Mouse (Mus musculus) ovary, postnatal 10 days (tissue): ENCODE results near the gene Nsg1.

Experiments used
- DNase-seq: peaks from one replicate; pipeline ENCODE4 v3.0.0; 2022; ENCODE audit warnings: low spot score

The Nsg1 gene

DNA sequence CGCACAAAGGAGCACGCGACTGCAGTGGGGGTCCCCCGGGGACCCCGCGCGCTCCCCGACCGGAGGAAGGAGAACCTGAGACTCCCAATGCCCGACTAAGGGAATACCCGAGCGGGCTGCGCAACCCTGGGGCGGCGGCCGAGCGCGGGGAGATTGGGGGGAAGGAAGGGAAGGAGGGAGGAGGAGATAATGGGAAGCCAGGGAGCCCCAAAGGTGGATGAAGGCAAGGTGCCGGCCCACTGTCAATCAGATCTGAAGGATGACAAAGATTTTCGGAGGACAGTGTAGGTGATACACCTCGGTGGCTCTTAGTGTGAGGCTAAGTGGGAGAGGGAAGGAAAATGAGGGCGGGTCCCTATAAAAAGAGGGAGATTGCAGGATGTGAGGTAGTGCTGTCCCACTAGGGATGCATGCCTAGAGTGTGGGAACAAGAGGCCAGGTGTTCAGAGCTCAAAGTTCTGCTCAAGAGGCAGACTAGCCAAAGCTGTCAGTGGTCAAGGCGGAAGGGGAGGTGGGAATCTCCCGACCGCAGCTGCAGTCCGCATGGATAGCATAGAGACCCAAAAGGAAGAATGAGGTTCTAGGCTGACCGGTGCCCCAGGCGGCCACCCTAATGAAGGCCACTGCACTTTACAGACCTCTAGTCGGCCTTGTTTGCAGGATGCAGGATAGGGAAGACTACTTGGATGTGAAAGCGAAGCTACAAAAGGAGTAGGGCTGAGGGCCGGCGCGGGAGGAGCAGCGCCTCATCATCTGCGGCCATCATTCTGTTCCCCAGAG is at the start of gene Nsg1:
Gene Nsg1, minus strand, starts transcription at position 274 of the 780 bp plus-strand sequence.
- DNase-seq = peak; percentile 13

DNA sequence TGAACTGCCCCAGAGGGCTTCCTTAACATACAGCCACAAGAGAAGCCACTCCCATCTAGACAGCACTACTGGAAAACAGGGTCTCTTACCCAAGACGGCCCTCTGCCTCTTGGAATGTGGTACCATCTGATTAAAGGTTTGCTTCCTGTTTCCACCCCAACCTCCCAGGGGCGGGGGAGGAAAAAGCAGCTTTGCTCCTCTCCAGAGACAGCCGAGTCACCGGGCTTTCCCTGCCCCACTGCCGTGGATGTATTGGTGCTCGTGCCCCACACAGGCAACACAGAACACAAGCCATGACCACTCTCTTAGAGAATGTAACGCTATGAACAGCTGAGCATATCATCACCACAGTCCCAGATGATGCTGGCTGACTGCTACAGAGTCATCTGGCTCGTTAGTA is 49.3 kb upstream of the Nsg1 start:
- no peak for DNase-seq

DNA sequence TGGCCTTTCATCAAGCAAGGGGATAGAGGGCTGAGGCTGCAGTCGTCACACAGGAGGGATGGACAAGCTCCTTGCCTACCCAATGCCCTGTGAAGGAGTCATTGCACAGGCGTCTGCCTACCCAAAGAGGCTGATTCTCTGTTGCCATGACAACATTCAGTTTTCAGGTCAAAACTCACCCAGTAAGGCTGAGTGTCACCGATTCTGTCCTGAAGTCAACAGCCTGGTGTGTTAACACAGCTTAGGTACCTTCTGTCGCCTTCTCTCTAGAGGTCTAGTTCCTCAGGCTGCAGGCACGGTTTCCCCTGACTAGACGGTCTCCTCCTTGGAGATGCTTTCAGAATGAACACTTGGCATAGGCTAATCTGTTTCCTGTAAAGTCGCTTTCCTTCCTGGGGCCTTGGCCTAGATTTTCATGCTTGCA is 45.6 kb upstream of the Nsg1 start:
- no peak for DNase-seq

DNA sequence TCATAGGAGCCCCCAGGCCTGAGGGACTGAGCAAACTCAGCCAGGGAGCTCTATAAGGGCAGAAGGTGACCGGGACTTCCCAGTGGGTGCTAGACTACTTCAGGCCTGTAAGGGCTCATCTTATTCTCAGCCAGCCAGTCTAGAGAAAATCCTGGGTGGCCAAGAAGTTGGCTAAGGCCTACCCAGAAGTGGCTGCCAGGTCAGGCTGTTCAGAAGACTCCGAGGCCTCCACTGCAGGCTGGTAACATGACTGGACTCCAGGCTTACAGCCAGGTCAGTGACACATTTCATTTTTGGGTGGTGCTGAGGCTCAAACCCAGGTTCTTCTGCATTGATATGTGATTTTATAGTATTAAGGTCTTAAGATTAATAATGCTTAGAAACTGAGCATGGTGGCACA is 40.0 kb upstream of the Nsg1 start:
- DNase-seq = no peak

DNA sequence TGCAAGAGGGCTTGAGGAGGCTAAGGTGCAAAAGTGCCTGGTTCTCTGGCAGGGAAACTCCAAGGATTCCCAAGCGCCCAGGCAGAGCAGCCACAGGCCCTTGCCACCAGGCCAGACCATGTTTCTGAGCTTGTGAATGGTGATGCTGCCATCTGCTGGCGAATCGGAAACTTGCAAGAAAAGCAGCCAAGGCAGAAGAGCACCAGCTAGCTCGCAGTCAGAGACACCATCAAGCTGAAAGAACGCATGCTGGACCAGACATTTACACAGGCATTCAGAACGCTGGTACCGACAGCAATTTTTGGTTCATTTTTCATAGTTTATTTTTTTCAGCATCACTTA is 37.7 kb upstream of the Nsg1 start:
- DNase-seq = peak; percentile 68

DNA sequence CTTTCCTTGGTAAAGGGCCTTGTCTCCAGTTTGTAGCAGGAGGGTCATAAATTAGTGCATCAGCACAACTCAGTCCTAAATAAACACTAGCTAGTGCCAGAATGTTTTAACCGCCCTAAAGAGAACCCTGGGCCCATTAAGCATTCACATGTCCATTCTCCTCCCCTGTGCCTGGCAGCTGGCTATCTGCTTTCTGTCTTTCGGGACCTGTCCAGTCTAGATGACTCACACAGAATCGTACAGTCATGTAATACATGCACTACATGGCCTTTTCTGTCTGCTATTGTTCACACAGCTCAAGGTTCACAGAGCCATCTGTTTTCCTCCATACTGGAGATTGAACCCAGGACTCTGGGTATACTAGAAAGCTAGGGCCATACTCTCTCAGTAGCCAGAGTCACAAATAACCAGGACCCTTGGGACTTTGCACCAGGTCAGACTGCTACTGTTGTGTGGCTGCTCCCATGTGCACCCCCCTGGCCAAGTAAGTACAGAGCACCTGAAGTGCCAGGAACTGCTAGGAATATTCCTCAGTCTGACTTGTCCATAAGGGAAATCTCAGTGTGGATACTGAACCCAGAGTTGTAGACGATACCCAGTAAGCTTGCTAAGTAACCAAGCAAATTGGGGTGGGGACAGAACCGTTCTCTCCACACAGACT is 37.2 kb upstream of the Nsg1 start:
- DNase-seq = no peak

DNA sequence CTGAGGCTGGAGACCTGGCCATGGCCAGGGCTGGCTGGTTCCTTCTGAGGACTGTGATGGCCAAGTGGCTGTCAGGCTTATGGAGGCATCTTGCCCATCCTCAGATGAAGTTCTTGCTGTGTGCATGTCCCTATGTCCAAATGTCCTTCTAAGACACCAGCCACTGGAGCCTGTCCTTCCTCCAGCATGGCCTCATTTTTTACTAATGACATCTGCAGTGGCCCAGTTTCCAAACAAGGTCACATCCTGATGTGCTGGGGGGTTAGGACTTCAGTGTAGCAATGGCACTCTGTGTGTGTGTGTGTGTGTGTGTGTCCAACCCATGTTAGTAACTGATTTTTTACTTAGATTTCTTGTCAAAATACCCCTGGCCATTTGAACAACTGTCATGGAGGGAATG is 36.2 kb upstream of the Nsg1 start:
- no peak for DNase-seq

DNA sequence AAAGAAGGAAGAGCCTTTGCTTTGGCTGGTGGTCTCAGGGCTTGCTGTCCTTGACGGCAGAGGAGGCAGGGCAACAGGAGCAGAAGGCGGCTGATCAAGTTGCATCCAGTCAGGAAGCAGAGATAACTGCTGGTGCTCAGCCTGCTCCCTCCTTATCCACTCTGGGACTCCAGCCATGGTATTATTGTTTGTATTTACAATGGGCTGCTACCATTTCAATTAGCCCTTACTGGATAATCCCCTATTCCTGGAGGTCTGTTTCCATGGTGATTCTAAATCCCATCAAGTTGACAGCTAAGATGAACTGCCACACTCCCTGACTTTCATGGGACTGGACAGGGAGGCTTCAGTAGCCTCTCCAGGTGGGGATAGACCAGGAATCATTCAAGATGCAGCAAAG is 35.2 kb upstream of the Nsg1 start:
- DNase-seq = no peak

DNA sequence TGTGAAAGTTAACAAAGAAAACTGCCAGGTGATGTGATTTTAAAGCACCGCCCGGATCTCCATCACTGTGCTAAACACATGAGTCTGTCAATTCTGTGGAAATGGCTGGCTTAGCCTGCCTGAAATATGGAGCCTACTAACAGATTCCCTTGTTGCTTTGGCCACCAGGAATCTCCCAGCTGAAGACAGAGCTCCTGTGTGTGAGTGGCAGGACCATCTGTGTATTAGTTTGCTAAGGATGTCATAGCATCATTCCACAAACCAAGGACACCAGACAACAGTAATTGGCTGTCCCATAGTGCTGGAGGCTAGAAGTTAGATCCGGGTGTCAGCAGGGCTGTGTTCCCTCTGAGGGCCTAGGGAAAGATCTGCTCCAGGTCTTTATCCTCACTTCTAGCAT is 31.2 kb upstream of the Nsg1 start:
- no peak for DNase-seq

DNA sequence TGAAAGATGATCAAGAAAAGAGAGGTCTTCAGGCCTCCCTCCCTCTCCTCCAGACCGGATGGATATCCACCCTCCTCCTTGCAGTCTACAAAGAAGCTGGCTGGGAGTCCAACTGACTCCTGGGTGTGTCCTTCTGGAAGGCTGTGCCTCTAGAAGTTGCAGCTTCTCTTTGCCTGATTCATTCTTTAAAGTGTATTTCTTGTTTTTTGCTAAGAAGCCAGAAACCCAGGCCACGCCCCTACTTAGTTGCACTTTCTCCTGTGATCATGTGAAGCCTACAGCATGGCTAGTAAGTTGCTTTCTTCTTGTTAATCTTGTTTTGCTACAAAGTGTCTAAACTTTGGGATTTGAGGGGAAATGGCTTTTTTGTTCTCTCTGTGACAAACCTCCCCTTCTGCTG is 27.3 kb upstream of the Nsg1 start:
- no peak for DNase-seq

DNA sequence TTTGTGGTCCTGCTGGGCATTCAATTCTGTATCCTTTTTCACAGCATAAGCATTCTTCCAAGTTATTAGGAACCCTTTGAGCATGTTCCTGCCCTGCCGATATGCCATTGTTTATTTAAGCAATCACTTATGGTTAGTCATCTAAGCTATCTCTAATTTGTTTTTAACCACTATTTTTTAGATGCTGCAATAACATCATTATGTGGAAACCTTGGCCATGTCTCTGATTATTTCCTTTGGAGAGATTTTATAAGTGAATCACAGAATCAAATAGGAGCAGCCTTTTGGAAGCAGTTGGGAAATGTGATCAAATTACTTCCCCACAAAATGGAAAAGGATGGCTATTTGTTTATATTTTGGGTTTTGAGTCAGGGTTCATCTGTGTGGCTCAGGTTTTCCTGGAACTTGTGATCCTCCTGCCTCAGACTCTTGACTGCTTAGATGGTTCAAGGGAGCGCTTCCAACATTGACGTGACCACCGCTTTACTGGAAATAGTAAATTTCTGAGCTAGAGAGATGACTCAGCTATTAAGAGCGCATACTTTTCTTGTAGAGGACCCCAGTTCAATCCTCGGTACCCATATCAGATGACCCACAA is 25.1 kb upstream of the Nsg1 start:
- no peak for DNase-seq

DNA sequence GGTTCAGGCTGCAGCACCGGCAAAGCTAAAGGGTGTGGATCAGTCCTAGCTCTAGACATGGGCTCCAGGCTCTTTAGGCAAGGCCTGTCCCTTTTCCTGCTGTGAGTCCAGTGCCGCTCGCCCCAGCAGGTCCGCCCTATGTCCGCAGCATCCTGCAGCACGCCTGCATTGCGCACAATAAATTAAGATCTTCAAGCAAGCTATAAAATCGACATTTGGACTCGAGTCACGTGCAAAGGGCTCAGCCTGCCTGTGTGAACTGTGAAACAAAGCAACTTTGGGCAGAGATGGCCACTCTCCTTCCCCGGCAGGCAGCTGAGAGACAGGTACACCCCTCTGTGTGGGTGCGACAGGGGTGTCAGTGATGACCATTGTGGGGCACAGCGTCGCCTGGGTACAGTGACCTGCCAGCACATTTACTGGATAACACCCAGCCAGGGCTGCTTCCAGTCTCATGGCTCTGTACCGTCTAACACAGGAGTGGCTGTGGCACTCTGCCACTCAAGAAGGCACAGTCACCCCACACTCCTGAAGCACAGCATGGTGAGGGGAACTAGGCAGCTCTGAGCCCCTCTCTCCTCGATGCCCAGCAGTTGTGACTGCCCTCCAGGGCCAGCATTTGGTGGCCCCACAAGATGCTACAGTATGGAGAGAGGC is 14.7 kb upstream of the Nsg1 start:
- DNase-seq = no peak

DNA sequence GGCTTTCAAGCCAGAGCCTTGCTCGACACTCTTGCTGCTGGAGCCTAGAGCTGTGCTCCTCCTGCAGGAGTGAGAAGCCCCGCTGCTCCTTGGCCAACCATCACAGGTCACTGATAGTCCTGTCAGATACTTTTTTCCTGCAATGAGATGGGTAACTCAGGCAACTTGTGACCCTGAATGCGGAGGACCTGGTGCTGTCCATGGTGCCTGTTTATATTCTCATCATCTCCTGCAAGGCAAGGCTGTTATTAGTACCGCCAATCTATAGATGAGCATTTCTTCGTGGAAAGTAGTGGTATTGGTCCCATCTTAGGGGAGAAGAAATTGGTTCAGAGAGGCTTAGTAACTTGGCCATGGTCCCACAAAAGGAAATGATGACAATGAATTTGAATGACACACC is 14.1 kb upstream of the Nsg1 start:
- DNase-seq = no peak

- DNase-seq = no peak
These were observed 8.8 kb upstream of the Nsg1 start for GRCm38 (mm10) chr5:38168497-38168896.

DNA sequence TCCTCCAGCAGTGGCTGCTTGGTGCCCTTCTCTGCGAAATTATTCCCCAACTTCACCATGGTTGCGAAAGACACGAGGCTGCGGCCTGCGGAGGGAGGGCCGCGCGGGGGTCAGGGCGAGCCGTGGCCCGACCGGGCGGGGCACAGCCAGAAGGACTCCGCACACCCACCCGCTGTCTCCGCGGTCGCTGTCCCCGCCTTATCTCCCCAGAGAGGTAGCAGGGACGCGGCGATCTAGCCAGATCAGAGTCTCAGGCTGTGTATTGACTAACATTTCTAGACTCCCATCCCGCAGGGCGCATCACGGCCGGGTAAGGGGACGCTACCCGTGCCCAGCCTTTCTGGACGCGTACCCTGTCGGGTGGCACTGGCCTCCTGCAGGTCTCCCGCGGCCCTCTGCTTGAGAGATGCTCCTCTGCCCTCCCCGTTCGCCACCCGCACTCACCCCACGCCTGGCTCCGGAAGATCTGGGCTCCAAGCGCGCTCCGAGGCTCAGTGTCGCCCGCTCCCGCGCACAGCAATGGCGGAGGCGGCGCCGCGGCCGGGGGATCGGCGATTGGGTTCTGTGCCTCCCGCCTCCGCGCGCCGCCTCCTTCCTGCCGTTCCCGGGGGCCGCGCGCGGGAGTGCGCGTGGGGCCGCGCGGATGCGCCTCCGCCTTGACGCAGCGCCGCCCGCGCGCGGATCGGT is 617 bp downstream of the Nsg1 start:
- peak; percentile 22 for DNase-seq

DNA sequence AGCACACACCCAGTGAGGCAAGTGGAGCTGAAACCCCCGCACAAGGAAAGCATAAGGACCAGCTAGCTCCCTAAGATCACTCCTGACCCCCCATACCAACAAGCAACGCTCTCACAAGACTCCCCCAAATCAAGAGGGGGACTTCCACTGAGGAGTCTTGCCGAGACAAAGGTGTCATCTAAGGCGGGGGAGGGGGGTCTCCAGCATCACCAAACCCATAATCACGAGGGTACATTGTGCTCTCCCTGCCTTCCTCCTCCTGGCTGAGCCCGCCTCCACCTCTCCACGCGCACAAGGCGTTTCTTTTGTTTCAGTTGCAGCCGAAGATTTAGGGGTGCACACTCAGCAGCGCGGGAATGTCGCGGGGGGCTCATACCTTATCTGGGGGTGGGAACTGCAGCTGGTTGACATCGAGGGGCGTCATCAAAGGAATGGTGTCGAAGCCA is 1.2 kb downstream of the Nsg1 start:
- no peak for DNase-seq

- no peak for DNase-seq
These were observed 2.2 kb downstream of the Nsg1 start for GRCm38 (mm10) chr5:38157481-38158020.

DNA sequence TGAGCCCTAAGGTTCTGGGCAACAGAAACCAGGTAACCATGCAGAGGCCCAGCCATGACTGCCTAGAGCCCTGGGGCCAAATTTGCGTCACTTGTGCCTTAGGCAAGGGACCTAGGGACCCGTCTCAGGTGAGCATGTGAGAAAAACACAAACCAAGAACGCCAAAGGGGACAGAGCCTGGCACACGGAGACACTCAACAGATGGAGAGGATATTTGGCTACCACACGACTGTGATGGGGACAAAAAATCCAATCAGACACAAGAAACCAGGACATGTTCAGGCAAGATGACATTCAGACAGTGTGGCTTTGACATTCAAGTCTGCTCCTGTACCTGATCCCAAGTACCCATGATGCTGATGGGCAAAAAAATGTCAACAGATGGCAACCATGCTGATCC is 6.1 kb downstream of the Nsg1 start:
- no peak for DNase-seq

GRCm38 (mm10) chr5:38152201-38153108 is 7.3 kb downstream of the Nsg1 start:
- DNase-seq = no peak

DNA sequence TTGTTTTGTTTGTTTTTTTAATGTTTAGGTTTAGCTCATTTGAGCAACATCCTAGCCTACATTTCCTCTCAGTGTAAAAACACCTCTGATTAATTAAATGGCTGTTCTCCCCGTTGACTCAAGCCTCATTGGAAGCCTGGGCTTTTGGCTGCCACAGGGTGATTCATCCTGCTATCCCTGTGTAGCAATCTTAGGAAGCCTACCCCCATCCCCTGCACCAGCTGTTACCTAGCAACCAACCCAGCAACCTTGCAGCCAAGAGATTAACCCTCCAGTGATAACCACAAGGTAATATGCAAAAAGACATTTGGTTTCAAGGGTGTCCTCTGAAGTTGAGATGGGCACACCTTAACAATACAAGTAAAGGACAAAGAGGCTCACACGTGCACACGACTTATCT is 8.4 kb downstream of the Nsg1 start:
- no peak for DNase-seq

GRCm38 (mm10) chr5:38146524-38146923 is 13.2 kb downstream of the Nsg1 start:
- DNase-seq = no peak
